Mouse (Mus musculus) cerebellum, adult 18-20 months (tissue): Measurements from ENCODE around the gene Itpr1.

Experiments used
- DNase-seq, 2 experiments: peaks; one replicate each; pipeline ENCODE4 v3.0.0; 2021

Gene Itpr1

GRCm38 (mm10) chr6:108519327-108519726 is 306.4 kb downstream of the Itpr1 start:
- no peak for DNase-seq

DNA sequence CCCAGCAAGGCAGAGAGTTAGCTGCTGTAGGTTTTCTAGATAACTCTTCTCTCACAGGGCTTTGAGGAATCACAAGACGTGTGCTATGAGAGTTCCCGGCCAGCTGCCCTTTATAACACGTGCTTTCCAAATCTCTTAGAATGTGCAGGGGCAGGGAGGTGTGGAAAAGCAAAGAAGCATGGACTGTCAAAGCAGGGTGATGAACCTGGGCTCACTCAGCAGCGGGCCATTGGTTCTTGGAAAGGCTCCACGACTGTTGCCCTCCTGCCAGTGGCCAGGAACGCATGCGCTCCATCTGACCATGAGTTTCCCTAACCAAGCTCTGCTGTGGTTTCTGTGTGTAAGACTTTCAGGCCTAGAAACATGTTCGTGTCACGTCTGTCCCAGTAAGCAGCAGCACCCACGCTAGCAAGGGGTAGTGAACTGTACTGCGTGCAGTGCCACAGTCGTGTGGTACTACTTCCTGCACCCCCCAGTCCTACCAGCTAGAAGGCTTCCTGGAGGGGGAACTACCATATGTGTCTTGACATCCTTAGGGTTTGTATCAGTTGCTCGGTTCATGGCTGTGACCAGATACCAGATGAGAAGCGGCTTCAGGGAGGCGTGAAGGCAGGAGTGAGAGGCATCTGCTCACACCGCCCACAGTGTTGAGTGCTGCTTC is 311.2 kb downstream of the Itpr1 start:
- DNase-seq, result no peak

DNA sequence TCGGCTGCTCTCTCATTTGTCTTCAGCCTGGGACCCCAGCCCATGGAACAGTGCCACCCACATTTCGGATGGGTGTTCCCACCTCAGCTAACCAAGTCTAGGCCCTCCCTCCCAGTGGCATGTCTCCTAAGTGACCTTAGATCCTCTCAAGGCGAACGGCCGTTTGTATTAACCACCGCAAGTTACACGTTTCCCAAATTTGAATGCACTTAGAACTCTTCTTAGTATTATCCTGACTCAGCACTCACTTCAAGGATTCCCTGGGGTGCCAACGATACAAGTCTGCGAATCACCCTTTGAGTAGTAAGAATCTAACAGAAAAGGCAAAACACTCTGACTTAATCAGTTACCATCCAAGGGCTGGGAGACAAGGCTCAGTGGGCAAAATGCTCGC is 311.7 kb downstream of the Itpr1 start:
- DNase-seq, result no peak

- DNase-seq, result no peak
Measured at GRCm38 (mm10) chr6:108527560-108527959, 314.7 kb downstream of the Itpr1 start.

DNA sequence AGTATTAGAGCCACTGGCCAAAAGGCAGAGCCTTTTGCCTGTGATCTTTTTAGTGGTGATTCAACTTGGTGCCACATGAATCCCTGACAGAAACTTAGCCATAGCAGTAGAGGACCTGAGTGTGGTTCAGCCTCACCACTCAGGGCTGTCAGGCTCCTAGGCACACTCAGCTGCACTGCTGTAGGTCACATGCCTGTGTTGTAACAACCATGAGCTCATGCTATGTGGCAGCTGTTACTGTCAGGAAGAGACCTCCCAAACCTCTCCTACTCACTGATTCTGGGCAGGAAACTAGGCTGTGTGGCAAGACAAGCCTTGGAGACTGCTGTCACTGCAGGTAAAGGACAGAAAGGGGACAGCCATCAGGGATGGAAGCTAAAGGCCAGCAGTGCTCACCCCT is 315.1 kb downstream of the Itpr1 start:
- DNase-seq, result no peak

DNA sequence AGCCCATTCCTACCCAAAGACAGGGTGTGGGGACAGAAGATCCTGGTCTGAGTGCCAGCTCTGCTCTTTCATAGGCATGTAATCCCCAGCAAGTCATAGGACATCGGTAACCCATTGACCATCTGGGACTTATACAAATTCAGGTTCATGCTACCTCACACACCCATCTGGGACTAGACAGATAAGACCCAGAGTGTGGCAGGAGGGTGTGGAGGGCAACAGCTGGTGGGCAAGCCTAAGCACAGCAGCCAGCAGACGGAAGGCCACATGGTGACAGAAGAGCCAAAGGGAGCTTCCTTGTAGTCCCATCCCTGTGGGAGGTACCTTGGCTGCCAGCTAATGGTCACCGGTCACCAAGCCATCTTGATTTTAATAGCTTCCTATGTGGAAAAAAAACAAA is 316.3 kb downstream of the Itpr1 start:
- DNase-seq, result no peak

- DNase-seq, result no peak
Measured at GRCm38 (mm10) chr6:108530781-108531323, 318.0 kb downstream of the Itpr1 start.

- DNase-seq, result no peak
Measured at GRCm38 (mm10) chr6:108531324-108532311, 318.7 kb downstream of the Itpr1 start.

GRCm38 (mm10) chr6:108532486-108533179 is 319.7 kb downstream of the Itpr1 start:
- no peak for DNase-seq

DNA sequence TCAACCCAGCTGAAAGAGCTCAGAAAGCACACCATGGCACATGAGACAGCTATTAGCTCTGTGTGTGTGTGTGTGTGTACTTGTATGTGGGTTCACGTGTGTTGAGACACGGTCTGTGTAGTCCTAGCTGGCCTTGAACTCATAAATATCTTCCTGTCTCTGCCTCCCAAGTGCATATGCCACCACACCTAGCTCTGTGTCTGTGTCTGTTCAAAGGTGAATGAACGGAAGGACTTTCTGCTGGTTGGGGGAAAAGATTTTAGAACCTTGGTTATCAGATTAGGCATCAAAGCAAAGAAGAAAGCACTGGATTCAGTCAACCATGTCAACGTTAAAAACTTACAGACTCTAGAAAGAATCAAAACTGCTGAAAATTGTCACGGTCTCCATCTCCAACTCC is 321.2 kb downstream of the Itpr1 start:
- DNase-seq, result no peak

- DNase-seq, result no peak
Measured at GRCm38 (mm10) chr6:108534596-108534995, 321.7 kb downstream of the Itpr1 start.

GRCm38 (mm10) chr6:108535309-108535708 is 322.4 kb downstream of the Itpr1 start:
- no peak for DNase-seq

DNA sequence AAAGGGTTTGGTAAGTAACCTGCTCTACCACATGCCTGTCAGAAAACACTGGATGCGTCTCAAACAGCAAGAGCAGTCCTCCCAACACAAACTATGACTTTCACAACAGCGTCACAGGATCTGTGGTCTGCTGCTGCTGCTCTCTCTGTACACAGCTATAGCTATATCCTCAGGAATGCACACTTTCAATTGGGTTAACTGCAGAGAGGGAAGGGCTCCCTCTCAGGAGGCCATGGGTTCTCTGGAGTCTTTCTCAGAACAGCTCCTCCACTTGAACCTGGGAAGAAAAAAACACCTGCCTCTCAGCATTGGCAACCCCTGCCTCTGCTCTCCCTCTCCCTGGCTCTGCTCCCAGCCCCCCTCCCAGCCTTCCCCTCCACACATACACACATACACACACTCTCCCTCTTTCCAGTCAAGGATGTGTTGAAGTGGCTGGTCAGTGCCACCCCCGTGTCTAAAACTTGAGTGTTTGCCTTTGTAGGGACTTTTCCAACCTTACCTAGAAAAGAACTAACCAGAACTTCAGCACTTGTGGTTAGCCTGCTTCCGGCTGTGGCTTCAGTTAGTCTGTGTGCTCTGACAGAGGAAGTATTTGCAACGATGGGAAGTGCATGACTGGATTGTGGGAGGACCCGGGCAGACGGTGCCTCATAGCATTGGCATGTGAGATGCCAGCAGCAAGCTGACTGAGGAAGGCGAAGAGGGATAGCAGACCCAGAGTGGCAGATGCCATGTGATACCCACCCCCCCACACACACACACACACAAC is 323.8 kb downstream of the Itpr1 start:
- DNase-seq, result no peak

GRCm38 (mm10) chr6:108538406-108538805 is 325.5 kb downstream of the Itpr1 start:
- no peak for DNase-seq

DNA sequence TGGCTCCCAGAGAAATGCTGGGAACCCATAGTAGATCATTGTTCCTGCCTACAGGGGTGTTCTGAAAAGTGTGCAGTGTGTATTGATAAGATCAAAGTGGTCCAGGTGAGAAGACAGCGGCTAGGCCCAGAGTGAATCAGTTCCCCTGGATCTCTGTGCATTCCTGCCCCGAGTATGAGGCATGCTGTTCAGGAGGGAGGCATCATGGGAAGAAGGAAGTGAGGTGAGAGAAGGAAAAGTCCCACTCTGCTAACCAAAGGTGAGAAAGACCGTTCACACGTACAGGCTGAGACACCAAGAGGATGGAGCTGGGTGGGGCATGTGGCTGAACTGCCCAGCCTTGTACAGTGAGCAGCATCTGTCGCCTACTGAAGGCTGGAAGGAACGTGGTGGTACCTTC is 327.5 kb downstream of the Itpr1 start:
- no peak for DNase-seq

DNA sequence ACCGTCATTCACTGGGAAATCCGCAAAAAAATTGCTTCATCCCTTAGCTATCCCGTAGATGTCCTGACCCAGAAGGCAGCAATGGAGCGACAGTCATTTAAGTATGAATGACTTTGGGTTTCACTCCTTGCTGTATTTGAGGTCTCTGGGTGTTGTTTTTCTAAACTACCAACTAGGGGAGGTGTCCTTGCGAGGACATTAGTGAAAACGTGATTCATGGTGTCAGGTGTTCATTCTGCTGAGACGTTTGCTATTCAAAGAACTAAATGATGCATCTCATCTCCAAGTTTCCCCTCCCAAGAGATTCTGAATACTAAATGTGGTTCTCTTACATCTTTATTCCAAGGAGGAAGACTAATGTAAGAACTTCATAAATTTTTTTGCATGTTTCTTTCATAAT is 332.0 kb downstream of the Itpr1 start:
- no peak for DNase-seq

DNA sequence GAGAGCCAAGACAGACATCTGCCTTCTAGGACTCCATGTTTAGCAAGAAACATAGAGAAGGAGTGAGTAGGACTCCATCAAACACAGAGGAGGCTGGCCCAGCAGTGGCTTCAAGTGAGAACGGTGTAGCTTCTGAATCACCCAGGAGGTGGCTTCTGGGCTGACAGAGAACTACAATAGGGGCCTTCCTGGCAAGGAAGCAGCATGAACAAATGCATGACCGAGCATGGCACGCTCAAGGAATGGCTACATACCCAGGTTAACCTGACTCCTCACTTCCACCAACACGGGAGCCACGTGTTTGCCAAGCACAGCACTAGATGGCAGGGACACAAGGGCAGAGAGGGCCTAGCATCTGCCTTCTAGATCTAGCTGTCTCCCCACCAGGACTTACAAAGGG is 332.6 kb downstream of the Itpr1 start:
- no peak for DNase-seq

DNA sequence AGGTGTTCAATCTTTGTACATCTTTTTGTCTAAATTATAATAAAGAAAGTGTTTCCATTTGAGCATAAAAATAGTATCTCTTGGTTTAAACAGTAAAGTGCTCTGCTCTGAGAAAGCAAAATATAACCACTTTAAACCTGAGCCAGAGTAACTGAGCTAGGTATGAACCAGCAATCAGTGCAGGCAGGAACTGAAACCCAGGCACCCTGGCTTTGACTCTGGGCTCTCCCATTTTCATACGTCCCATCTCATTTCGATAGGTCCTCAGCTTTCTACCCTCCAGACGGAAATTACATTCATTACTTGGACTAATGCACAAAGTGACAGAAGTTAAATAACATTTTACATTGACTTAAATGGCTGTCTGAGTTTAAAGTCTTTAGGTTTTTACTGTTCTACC is 335.5 kb downstream of the Itpr1 start:
- no peak for DNase-seq

GRCm38 (mm10) chr6:108549495-108549935 is 336.6 kb downstream of the Itpr1 start:
- no peak for DNase-seq

DNA sequence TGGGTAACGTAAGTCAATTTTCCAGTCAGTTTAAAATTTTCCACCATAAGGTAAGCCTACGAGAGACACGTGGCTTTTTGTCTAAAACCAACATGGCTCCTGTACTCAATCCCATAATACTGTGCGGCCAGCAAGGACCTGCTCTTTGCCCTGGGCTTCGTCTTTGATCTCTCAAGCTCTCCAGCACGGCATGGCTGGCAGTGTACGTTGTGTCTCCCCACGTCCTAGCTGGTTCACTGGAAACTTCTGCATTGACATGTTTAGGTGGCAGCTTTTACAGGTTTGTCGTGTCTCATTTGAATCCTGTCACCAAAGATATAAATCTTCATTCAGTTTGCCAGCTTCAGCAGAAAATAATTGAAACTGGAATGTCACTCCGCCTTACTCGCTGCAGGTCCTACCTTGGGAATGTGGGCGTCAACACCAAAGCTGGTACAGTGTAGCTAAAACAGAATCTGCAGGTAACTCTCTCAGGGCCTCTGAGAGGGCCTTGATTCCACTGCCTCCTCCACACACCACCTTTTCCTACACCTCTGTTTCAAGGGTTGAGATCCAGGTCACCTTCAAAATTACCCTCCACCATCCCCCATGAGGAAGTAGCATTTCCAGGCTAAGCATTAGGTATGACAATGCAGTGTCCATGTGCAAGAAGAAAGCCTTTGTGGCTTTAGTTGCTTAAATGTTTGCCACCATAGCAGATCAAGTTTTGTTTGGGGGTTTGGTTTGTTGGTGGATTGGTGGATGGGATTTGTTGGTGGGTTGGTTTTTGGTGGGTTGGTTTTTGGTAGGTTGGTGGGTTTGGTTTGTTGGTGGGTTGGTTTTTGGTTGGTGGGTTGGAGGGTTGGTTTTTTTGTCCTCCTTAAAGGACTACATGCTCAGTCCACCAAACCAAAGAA is 339.1 kb downstream of the Itpr1 start:
- no peak for DNase-seq

DNA sequence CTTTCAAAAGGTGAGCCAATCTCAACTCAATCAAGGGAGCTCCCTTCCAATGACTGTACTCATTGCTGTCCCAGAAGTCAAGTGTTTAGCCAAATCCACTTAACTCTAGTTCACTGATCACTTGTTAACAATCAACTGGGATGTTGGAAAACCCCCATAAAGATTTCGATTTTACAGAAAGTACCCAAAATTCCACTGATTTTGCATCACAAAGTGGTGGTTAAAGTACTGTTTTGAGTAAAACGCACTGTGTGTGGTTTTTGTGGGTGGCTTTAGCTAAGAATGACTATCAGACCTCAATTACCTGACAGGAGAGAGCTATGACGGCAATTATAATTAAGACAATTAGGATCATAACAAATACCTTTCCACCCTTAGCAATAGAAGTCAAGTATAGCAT is 340.1 kb downstream of the Itpr1 start:
- DNase-seq, result no peak
